Mouse (Mus musculus) ES-E14 (cell line): Measurements from ENCODE around the gene Epha1.

ENCODE experiments used
- CHD2 ChIP-seq: IDR thresholded peaks from 2 replicates; pipeline ENCODE4 v1.6.1; 2014; ENCODE audit warnings: mild to moderate bottlenecking, low read depth, low read length, inconsistent platforms
- HCFC1 ChIP-seq: IDR thresholded peaks from 2 replicates; pipeline ENCODE4 v1.6.1; 2012; ENCODE audit warnings: low read length, inconsistent platforms, borderline replicate concordance; ENCODE audit not compliant: insufficient read depth
- MAFK ChIP-seq: IDR thresholded peaks from 2 replicates; pipeline ENCODE4 v1.6.1; 2014; ENCODE audit warnings: mild to moderate bottlenecking, low read depth, low read length, inconsistent platforms; ENCODE audit not compliant: insufficient read depth
- ZC3H11A ChIP-seq: IDR thresholded peaks from 2 replicates; pipeline ENCODE4 v1.6.1; 2012; ENCODE audit warnings: low read depth, mild to moderate bottlenecking, inconsistent platforms, low read length, borderline replicate concordance
- ZNF384 ChIP-seq: IDR thresholded peaks from 2 replicates; pipeline ENCODE4 v1.6.1; 2012; ENCODE audit warnings: low read depth, low read length, inconsistent platforms

- TF ChIP-seq HCFC1: no peak
- TF ChIP-seq CHD2: no peak
- TF ChIP-seq ZNF384: no peak
- TF ChIP-seq MAFK: no peak
- TF ChIP-seq ZC3H11A: no peak
These were observed 18.7 kb downstream of the Epha1 start for GRCm38 (mm10) chr6:42354076-42355019.
